ENCODE assay signal across 9 mouse cellular contexts in genomic region chr6:25276221-25276620, GRCm38 (mm10).
DNase-seq lines count a peak whose midpoint lies in the region; ATAC-seq and TF ChIP-seq lines count a peak whose summit lies in the region.
"Had no signal": no experiment of that assay in that cellular context is flagged by ENCODE, and none has a peak within 500 bp of the region (broad histone marks: within the 10 kb centered on the region; RNA-seq: fewer than 3 reads in every experiment).

No protein-coding gene starts in this region.

- H3K36me3 ChIP-seq in forebrain, embryonic 10.5 days (replicated peaks): no peaks in the 10 kb centered on the region
- H3K36me3 ChIP-seq in forebrain, embryonic 13.5 days (ENCODE audit: poor library complexity, severe bottlenecking): no peaks in the 10 kb centered on the region
- no peaks in the 10 kb centered on the region for H3K36me3 ChIP-seq in limb, embryonic 11.5 days (ENCODE audit: control insufficient read depth, insufficient read depth, low read length)
- no peaks in the 10 kb centered on the region for H3K36me3 ChIP-seq in limb, embryonic 10.5 days
- H3K36me3 ChIP-seq: limb, embryonic 12.5 days had no signal

- no peak overlapping the region for H3K4me3 ChIP-seq in forebrain, embryonic 10.5 days
- H3K4me3 ChIP-seq in forebrain, embryonic 13.5 days: no peak overlapping the region
- H3K4me3 ChIP-seq in limb, embryonic 11.5 days (ENCODE audit: low read depth, low read length): no peak overlapping the region
- H3K4me3 ChIP-seq in limb, embryonic 10.5 days: no peak overlapping the region
- no peak overlapping the region for H3K4me3 ChIP-seq in cerebellum, adult 2 months (replicated peaks; ENCODE audit: insufficient read depth, low read depth, low read length)
- H3K4me3 ChIP-seq: limb, embryonic 12.5 days had no signal

- no peak for TF ChIP-seq POLR2A in cerebellum, adult 2 months (IDR thresholded peaks at IDR 0.05; ENCODE audit: borderline replicate concordance, insufficient read depth, low read length)

- no peak overlapping the region for H3K4me2 ChIP-seq in forebrain, embryonic 13.5 days
- H3K4me2 ChIP-seq in limb, embryonic 11.5 days (ENCODE audit: low read depth, severe bottlenecking): no peak overlapping the region
- H3K4me2 ChIP-seq: limb, embryonic 12.5 days had no signal

- peak; percentile 20 for DNase-seq in forebrain, embryonic 10.5 days (ENCODE audit: extremely low spot score, low spot score)
- peak; percentile 39 for DNase-seq in limb, embryonic 11.5 days (ENCODE audit: low spot score)
- DNase-seq in limb, embryonic 10.5 days (ENCODE audit: low spot score): no peak
- peak; percentile 78 for DNase-seq in adrenal gland, postnatal 10 days
- DNase-seq in kidney, postnatal 25 days: peak; percentile 64 to 82
- DNase-seq in cerebellum, adult 2 months: no peak

- H3K9me3 ChIP-seq in forebrain, embryonic 10.5 days: no peaks in the 10 kb centered on the region
- no peaks in the 10 kb centered on the region for H3K9me3 ChIP-seq in forebrain, embryonic 13.5 days (replicated peaks)
- no peaks in the 10 kb centered on the region for H3K9me3 ChIP-seq in limb, embryonic 11.5 days (ENCODE audit: control insufficient read depth, low read length)
- H3K9me3 ChIP-seq in limb, embryonic 10.5 days (replicated peaks): no peaks in the 10 kb centered on the region
- H3K9me3 ChIP-seq: limb, embryonic 12.5 days had no signal

- peaks cover 19% of the 10 kb centered on the region for H3K4me1 ChIP-seq in forebrain, embryonic 10.5 days
- H3K4me1 ChIP-seq in forebrain, embryonic 13.5 days: peaks cover 16% of the 10 kb centered on the region
- no peaks in the 10 kb centered on the region for H3K4me1 ChIP-seq in limb, embryonic 11.5 days (ENCODE audit: control insufficient read depth, insufficient read depth, low read length)
- no peaks in the 10 kb centered on the region for H3K4me1 ChIP-seq in limb, embryonic 10.5 days
- no peaks in the 10 kb centered on the region for H3K4me1 ChIP-seq in cerebellum, adult 2 months (ENCODE audit: control insufficient read depth, insufficient read depth, low read length)
- H3K4me1 ChIP-seq: limb, embryonic 12.5 days had no signal

- no peak overlapping the region for H3K9ac ChIP-seq in forebrain, embryonic 13.5 days
- no peak overlapping the region for H3K9ac ChIP-seq in limb, embryonic 11.5 days (ENCODE audit: low read length)
- H3K9ac ChIP-seq: limb, embryonic 12.5 days had no signal

- no peak for TF ChIP-seq CTCF in cerebellum, adult 2 months (IDR thresholded peaks at IDR 0.05; ENCODE audit: borderline replicate concordance, insufficient read depth, low read depth, low read length)

- ATAC-seq in forebrain, embryonic 13.5 days: no peak
- no peak for ATAC-seq in limb, embryonic 11.5 days (ENCODE audit: insufficient number of reproducible peaks, low FRiP score, low TSS enrichment, low read depth)
- ATAC-seq in erythroid progenitor cell, adult 5-6 weeks (replicated peaks; ENCODE audit: low FRiP score, poor library complexity, severe bottlenecking): no peak

- H3K27me3 ChIP-seq in forebrain, embryonic 10.5 days (ENCODE audit: poor library complexity, severe bottlenecking): no peaks in the 10 kb centered on the region
- no peaks in the 10 kb centered on the region for H3K27me3 ChIP-seq in forebrain, embryonic 13.5 days
- no peaks in the 10 kb centered on the region for H3K27me3 ChIP-seq in limb, embryonic 11.5 days (ENCODE audit: control insufficient read depth, insufficient read depth, low read length)
- no peaks in the 10 kb centered on the region for H3K27me3 ChIP-seq in limb, embryonic 10.5 days (ENCODE audit: low read depth, poor library complexity, severe bottlenecking)
- no peaks in the 10 kb centered on the region for H3K27me3 ChIP-seq in cerebellum, adult 2 months (ENCODE audit: control insufficient read depth, insufficient read depth, low read length)
- H3K27me3 ChIP-seq: limb, embryonic 12.5 days had no signal

- WGBS in forebrain, embryonic 10.5 days: 48% methylated on average over 2 of the region's 2 CpGs
- WGBS in forebrain, embryonic 13.5 days: 57% methylated on average over 2 of the region's 2 CpGs
- WGBS in limb, embryonic 11.5 days: 39% methylated on average over 2 of the region's 2 CpGs
- 51% methylated on average over 2 of the region's 2 CpGs for WGBS in limb, embryonic 10.5 days
- WGBS in cerebellum, adult 2 months: 56% methylated on average over 2 of the region's 2 CpGs

- no peak overlapping the region for H3K27ac ChIP-seq in forebrain, embryonic 10.5 days
- no peak overlapping the region for H3K27ac ChIP-seq in forebrain, embryonic 13.5 days
- no peak overlapping the region for H3K27ac ChIP-seq in limb, embryonic 11.5 days (replicated peaks; ENCODE audit: low read depth, low read length)
- no peak overlapping the region for H3K27ac ChIP-seq in limb, embryonic 10.5 days
- H3K27ac ChIP-seq in cerebellum, adult 2 months (ENCODE audit: insufficient read depth, low read length): no peak overlapping the region
- H3K27ac ChIP-seq: limb, embryonic 12.5 days had no signal

Comparison
In these comparisons a context has a peak if more than half of its experiments do, and no peak if none do; other contexts are left out.
1. DNase-seq: peak in forebrain, embryonic 10.5 days (single experiment), limb, embryonic 11.5 days (single experiment), adrenal gland, postnatal 10 days (single experiment) and kidney, postnatal 25 days (2 of 2); none in limb, embryonic 10.5 days (single experiment) and cerebellum, adult 2 months (0 of 2).